Mouse (Mus musculus): ENCODE measurements around the gene Tnfsfm13. TPM values are rescaled to one million over a fixed set of nuclear protein-coding genes. Genes with fewer than 3 reads are reported as not detected.

The Tnfsfm13 gene
- total and polyA plus RNA-seq, 3 experiments: 0.08 TPM; not detected in 2

DNA sequence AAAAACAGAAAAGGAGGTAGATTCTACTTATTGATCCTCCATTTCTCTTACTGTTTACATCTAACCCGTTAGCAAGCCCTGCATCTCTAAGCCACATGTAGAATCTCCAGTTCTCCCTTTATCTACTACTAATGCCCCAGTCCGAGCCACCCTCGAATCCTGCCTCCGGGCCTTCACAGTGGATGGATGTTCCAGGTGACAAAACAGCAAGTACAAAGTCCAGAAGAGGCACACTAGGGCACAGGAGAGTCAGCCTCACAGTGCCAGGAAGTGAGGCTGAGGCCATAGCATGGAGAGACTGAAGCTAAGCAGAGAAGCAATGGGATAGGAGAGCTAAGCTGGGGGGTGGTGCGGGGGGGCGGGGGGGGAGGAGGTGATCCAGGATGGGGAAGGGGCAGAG is 3.0 kb downstream of the Tnfsfm13 start:
- dilution Hi-C loops (cut with MboI; ENCODE audit: extremely low pct_ligation_motif_present, extremely low pct_unique_long_range_greater_than_20kb, low sequenced_read_pairs): no loop called here
- no peak for TF ChIP-seq SIN3A (IDR thresholded peaks at IDR 0.05; ENCODE audit: low read length)
- TF ChIP-seq MAZ (IDR thresholded peaks at IDR 0.05; ENCODE audit: low read depth, low read length): no peak
- no peak for TF ChIP-seq IRF4 (IDR thresholded peaks at IDR 0.05; ENCODE audit: low read depth, low read length)
- no peak for DNase-seq (ENCODE audit: extremely low read depth)
- no peaks in the 10 kb centered on the region for H3K79me2 ChIP-seq (replicated peaks; ENCODE audit: control insufficient read depth, extremely low read depth, insufficient read depth, poor library complexity, severe bottlenecking)
- H3K4me2 ChIP-seq (ENCODE audit: insufficient read depth, low read depth, poor library complexity, severe bottlenecking): no peak overlapping the region
- H3K27ac ChIP-seq (ENCODE audit: insufficient read depth, low read depth): no peak overlapping the region
- H3K27me3 ChIP-seq (replicated peaks): no peaks in the 10 kb centered on the region
- in situ Hi-C loops (cut with MboI; ENCODE audit: low pct_ligation_motif_present, low pct_unique_long_range_greater_than_20kb, low sequenced_read_pairs): no loop called here
- no peaks in the 10 kb centered on the region for H3K4me1 ChIP-seq (ENCODE audit: control insufficient read depth in 1 of 2, insufficient read depth in 2 of 2)
- H3K9ac ChIP-seq (ENCODE audit: insufficient read depth, low read depth): no peak overlapping the region
- H3K9me3 ChIP-seq (replicated peaks; ENCODE audit: low read length): no peaks in the 10 kb centered on the region
- H3K4me3 ChIP-seq (replicated peaks in 1 of 3; ENCODE audit: low read depth in 2 of 3, low read length in 2 of 3, poor library complexity in 1 of 3): no peak overlapping the region
- H3K36me3 ChIP-seq (replicated peaks in 1 of 2; ENCODE audit: control insufficient read depth in 1 of 2, insufficient read depth in 1 of 2, low read length in 1 of 2): no peaks in the 10 kb centered on the region

DNA sequence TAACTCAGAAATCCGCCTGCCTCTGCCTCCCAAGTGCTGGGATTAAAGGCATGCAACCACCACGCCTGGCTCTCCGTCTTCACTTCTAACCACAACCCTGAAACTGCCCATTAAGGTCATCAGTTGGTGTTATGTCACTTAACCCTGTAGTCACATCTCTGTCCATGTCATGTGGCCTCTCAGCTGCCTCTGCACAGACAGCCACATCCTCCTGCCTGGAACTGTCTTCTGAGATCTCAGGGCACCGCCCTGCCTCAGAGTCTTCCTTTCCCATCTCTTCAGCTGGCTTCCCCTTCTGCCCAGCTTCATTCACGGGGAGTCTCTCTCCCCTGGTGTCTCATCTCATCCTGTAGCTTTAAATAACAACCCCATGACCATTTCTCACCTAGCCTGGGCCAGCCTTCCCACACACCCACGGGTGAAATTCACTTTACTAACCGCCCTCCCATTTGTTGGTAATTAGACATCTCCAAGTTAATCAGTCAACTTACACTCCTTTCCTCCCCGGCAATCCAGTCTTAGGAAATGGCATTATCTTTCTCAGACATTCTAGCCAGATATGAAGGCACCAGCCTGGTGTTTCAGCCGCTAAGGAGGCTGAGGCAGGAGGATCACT is 3.6 kb downstream of the Tnfsfm13 start:
- TF ChIP-seq TBP (conservative IDR thresholded peaks at IDR 0.05; ENCODE audit: low read depth, low read length): no peak
- no peak for TF ChIP-seq ZKSCAN1 (IDR thresholded peaks at IDR 0.05; ENCODE audit: borderline replicate concordance, low read depth, low read length)
- no peak for TF ChIP-seq MYC (IDR thresholded peaks at IDR 0.05; ENCODE audit: low read depth, low read length)
- no peak for TF ChIP-seq EP300 (IDR thresholded peaks at IDR 0.05; ENCODE audit: low read length)
- TF ChIP-seq RCOR1 (conservative IDR thresholded peaks at IDR 0.05; ENCODE audit: low read depth, low read length): no peak
- TF ChIP-seq CTCF (conservative IDR thresholded peaks at IDR 0.05 in 1 of 2, IDR thresholded peaks at IDR 0.05 in 1 of 2; ENCODE audit: low read depth in 2 of 2, low read length in 2 of 2): no peak
- TF ChIP-seq ETS1 (conservative IDR thresholded peaks at IDR 0.05; ENCODE audit: low read depth, low read length): no peak
- no peak for TF ChIP-seq NRF1 (IDR thresholded peaks at IDR 0.05; ENCODE audit: low read depth, low read length)
- no peak for TF ChIP-seq ZMIZ1 (IDR thresholded peaks at IDR 0.05; ENCODE audit: low read depth, low read length)
- no peak for TF ChIP-seq ZNF384 (IDR thresholded peaks at IDR 0.05; ENCODE audit: low read depth, low read length)
- no peak for TF ChIP-seq SIN3A (IDR thresholded peaks at IDR 0.05; ENCODE audit: low read length)
- no peak for TF ChIP-seq BHLHE40 (IDR thresholded peaks at IDR 0.05; ENCODE audit: low read depth, low read length)
- TF ChIP-seq CHD2 (IDR thresholded peaks at IDR 0.05; ENCODE audit: low read length): no peak
- TF ChIP-seq HCFC1 (IDR thresholded peaks at IDR 0.05; ENCODE audit: low read depth, low read length): no peak
- no peak for TF ChIP-seq E2F4 (IDR thresholded peaks at IDR 0.05; ENCODE audit: insufficient replicate concordance, low read depth, low read length)
- no peak for TF ChIP-seq PAX5 (IDR thresholded peaks at IDR 0.05; ENCODE audit: low read length)
- H3K9ac ChIP-seq (ENCODE audit: insufficient read depth, low read depth): no peak overlapping the region
- H3K4me2 ChIP-seq (ENCODE audit: insufficient read depth, low read depth, poor library complexity, severe bottlenecking): no peak overlapping the region
- no peaks in the 10 kb centered on the region for H3K27me3 ChIP-seq (replicated peaks)
- in situ Hi-C loops (cut with MboI; ENCODE audit: low pct_ligation_motif_present, low pct_unique_long_range_greater_than_20kb, low sequenced_read_pairs) (no loop called here), dilution Hi-C loops (cut with MboI; ENCODE audit: extremely low pct_ligation_motif_present, extremely low pct_unique_long_range_greater_than_20kb, low sequenced_read_pairs) (no loop called here)
- no peak for DNase-seq (ENCODE audit: extremely low read depth)
- H3K27ac ChIP-seq (ENCODE audit: insufficient read depth, low read depth): no peak overlapping the region
- H3K9me3 ChIP-seq (replicated peaks; ENCODE audit: low read length): no peaks in the 10 kb centered on the region
- H3K4me1 ChIP-seq (ENCODE audit: control insufficient read depth in 1 of 2, insufficient read depth in 2 of 2): no peaks in the 10 kb centered on the region
- H3K36me3 ChIP-seq (replicated peaks in 1 of 2; ENCODE audit: control insufficient read depth in 1 of 2, insufficient read depth in 1 of 2, low read length in 1 of 2): no peaks in the 10 kb centered on the region
- H3K79me2 ChIP-seq (replicated peaks; ENCODE audit: control insufficient read depth, extremely low read depth, insufficient read depth, poor library complexity, severe bottlenecking): no peaks in the 10 kb centered on the region
- no peak overlapping the region for H3K4me3 ChIP-seq (replicated peaks in 1 of 3; ENCODE audit: low read depth in 2 of 3, low read length in 2 of 3, poor library complexity in 1 of 3)

Data from CH12.LX (cell line).